Mouse (Mus musculus) embryonic fibroblast, embryonic 13.5 days (primary cell): ENCODE results near the gene Disp1. TPM values are rescaled to one million over a fixed set of nuclear protein-coding genes. Genes with fewer than 3 reads are reported as not detected.

Experiments
- H3K27ac ChIP-seq: 2 replicates; pipeline ENCODE4 v1.5.1; 2012; ENCODE audit warnings: low read length, control low read depth, inconsistent platforms; ENCODE audit not compliant: insufficient read depth
- H3K4me1 ChIP-seq: 2 replicates; pipeline ENCODE4 v1.6.1; 2011; ENCODE audit warnings: low read length; ENCODE audit not compliant: control insufficient read depth, insufficient read depth
- H3K4me3 ChIP-seq: 2 replicates; pipeline ENCODE4 v1.5.1; 2011; ENCODE audit warnings: mild to moderate bottlenecking, control low read depth, low read length; ENCODE audit not compliant: insufficient read depth
- CTCF ChIP-seq: IDR thresholded peaks from 2 replicates; pipeline ENCODE4 v1.5.1; 2011; ENCODE audit warnings: mild to moderate bottlenecking, control low read depth, low read length, moderate library complexity, borderline replicate concordance; ENCODE audit not compliant: insufficient read depth
- POLR2A ChIP-seq: IDR thresholded peaks from 2 replicates; pipeline ENCODE4 v1.6.1; 2011; ENCODE audit warnings: low read depth, mild to moderate bottlenecking, control low read depth, low read length, moderate library complexity
- polyA plus RNA-seq: library from polyadenylated mRNA; stranded (reverse); fragments of >200 nt; gene quantifications from 2 replicates; pipeline ENCODE4 v1.2.4, GENCODE M21; 2011; ENCODE audit warnings: low read depth; ENCODE audit not compliant: missing spikeins, insufficient read length

The Disp1 gene
- 25.3 and 26.5 TPM in 2 replicates for polyA plus RNA-seq

GRCm38 (mm10) chr1:183220796-183221718 lies at the start of gene Disp1:
Disp1 (minus strand) TSS chr1:183221522.
- H3K27ac ChIP-seq: no peak within 1 kb of the TSS
- peaks cover 6% of the 10 kb centered on the region; the same call in 1 of the 2 replicates for H3K4me1 ChIP-seq
- TF ChIP-seq POLR2A: peak; percentile 75
- no peak for TF ChIP-seq CTCF
- H3K4me3 ChIP-seq: peak within 1 kb of the TSS; percentile 88

DNA sequence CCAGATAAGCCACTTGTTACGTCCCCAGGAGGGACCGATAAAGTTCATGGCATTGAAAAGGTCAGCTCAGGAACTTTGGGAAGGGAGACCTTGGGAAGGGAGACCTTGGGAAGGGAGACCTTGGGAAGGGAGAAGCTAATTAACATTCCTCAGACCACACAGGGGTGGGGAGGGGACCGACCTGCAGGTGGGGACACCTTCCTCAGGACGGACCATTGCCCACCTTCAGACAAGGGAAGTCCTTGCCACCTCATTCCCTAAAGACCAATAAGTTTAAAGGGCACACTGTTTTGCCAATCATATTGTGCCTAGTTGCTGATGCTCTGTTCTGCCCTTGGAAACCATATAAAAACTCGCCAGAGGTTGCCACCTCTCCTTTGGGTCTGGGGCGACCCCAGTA lies 46.3 kb upstream of the Disp1 start:
- H3K4me1 ChIP-seq: no peaks in the 10 kb centered on the region
- no peak overlapping the region for H3K27ac ChIP-seq
- no peak overlapping the region for H3K4me3 ChIP-seq
- TF ChIP-seq POLR2A: no peak
- no peak for TF ChIP-seq CTCF

DNA sequence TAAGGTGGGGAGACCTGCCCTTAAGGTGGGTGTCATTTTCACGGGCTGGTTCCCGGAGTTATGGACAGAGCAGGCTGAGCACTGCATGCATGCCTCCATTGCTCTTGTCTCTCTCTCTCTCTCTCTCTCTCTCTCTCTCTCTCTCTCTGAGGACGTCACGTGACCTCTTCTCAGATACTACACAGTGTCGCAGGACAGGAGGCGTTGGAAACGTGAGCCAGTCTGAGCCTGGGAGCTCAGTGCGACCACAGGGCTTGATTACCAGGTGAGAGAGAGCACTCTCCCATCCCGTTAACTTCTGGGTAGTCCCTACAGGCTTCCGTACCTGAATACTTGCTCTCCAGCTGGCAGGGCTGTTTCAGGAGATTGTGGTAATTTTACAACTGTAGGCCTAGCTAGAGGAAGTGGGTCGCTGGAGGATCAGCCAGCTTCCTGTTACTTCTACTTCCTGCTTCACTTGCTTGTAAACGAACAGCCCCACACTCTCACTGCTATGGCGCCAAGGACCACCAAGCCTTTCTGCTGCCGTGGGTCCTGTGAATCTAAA lies 44.7 kb upstream of the Disp1 start:
- Histone ChIP-seq H3K4me3 (no peak overlapping the region), H3K4me1 (no peaks in the 10 kb centered on the region), H3K27ac (no peak overlapping the region)
- TF ChIP-seq CTCF: no peak
- TF ChIP-seq POLR2A: no peak

DNA sequence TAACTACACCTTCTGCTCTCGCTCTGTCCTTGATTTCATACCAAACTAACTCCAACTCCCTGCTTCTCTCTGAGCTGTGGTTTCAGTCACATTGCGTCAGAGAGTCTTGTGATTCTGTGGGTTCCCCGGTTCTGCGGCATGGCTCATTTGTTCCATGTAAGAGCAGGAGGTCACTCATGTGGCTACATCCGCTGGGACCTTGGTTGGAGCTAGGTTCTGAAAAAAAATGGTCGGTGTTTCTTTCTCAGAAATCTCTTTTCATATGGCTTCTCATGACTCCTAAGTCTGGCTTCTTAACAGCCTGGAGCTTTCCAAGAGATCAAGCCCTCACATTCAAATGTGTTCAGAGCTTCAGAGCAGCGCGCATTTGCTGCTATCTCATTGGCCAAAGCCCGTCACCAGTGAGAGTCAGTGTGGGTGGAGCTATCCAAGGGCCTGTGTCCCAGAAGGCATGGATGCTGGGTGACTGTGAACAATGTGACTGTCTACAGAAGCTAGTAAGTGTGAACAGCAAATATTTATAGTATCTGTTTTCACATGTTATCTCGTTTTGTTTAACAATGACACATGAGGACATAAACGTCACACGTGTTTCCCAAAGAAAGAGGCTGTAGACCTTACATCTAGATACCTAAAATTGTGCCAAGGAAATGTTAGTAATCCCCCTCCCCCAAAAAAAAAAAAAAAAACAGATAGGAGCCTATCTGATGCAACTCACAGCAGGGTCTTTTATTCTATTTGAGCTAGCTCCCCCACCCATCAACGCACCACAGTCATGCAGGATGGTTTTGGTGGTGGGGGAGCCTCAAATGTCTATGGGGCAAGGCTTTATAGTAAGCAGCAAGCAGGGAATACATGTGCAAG lies 43.1 kb upstream of the Disp1 start:
- TF ChIP-seq POLR2A: no peak
- TF ChIP-seq CTCF: no peak
- Histone ChIP-seq H3K4me1 (no peaks in the 10 kb centered on the region), H3K4me3 (no peak overlapping the region), H3K27ac (no peak overlapping the region)

- no peak overlapping the region for H3K27ac ChIP-seq
- H3K4me1 ChIP-seq: no peaks in the 10 kb centered on the region
- TF ChIP-seq POLR2A (no peak), CTCF (no peak)
- H3K4me3 ChIP-seq: no peak overlapping the region
Observed at GRCm38 (mm10) chr1:183252574-183252973, 31.3 kb upstream of the Disp1 start.

DNA sequence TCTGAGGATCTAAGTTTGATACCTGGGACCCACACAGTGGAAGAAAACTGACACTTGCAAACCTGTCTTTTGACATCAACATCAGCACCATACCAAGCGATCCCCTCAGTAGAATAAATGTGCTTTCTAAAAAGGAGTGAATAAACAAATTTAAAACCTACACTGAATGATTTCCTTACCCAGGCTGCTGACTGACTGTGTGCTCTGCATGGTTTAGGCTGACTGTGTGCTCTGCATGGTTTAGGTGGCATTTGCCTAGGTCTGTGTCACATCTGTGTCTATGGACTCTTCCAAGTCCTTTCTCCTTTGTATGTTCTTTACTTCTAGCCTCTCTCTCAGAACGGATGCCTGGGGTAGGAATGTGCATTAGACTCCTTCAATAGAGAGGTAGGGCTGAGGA lies 30.5 kb upstream of the Disp1 start:
- no peaks in the 10 kb centered on the region for H3K4me1 ChIP-seq

GRCm38 (mm10) chr1:183250612-183251011 lies 29.3 kb upstream of the Disp1 start:
- TF ChIP-seq CTCF (no peak), POLR2A (no peak)
- H3K4me3 ChIP-seq: no peak overlapping the region
- H3K27ac ChIP-seq: no peak overlapping the region
- H3K4me1 ChIP-seq: no peaks in the 10 kb centered on the region

More for the DNA sequence above, 30.5 kb upstream of the Disp1 start:
- TF ChIP-seq POLR2A (no peak), CTCF (no peak)
- Histone ChIP-seq H3K27ac (no peak overlapping the region), H3K4me3 (no peak overlapping the region)

DNA sequence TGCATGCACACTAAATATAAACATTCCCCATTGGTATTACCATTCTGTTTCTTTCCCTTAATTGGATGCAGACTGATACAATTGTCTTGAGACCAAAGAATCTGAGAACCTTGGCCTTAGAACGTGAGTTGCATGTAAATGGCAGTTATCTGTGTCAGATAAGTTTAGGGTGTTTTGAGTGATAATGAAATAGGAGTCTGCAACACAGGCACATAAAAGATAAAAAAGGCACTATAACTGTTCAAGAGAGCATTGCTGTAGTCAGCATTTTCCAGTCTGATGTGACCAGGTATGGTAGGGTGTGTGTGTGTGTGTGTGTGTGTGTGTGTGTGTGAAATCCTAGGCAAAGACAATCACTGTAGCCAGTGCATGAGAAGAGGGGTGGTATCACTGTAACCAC lies 26.8 kb upstream of the Disp1 start:
- no peaks in the 10 kb centered on the region for H3K4me1 ChIP-seq
- no peak overlapping the region for H3K27ac ChIP-seq
- H3K4me3 ChIP-seq: no peak overlapping the region
- TF ChIP-seq POLR2A: no peak
- no peak for TF ChIP-seq CTCF

- H3K4me3 ChIP-seq: no peak overlapping the region
- TF ChIP-seq POLR2A: no peak
- no peaks in the 10 kb centered on the region for H3K4me1 ChIP-seq
- no peak overlapping the region for H3K27ac ChIP-seq
Observed at GRCm38 (mm10) chr1:183243293-183243692, 22.0 kb upstream of the Disp1 start.

- Histone ChIP-seq H3K4me1 (no peaks in the 10 kb centered on the region), H3K4me3 (no peak overlapping the region), H3K27ac (no peak overlapping the region)
- no peak for TF ChIP-seq CTCF
- no peak for TF ChIP-seq POLR2A
Observed at GRCm38 (mm10) chr1:183237901-183238300, 16.6 kb upstream of the Disp1 start.
